Mouse (Mus musculus) forebrain, embryonic 11.5 days (tissue): ENCODE measurements around the gene Fuca1. TPM values are rescaled to one million over a fixed set of nuclear protein-coding genes. Genes with fewer than 3 reads are reported as not detected.
"Not testable (repeated sequence)": the region's sequence is repeated elsewhere in the genome, so short reads cannot be mapped to it uniquely, and the experiment has no call there.

ENCODE experiments used
- ATAC-seq: fragments of 200-750 bp; cut with Nextera tagmentation; replicated peaks from 2 replicates; pipeline ENCODE4 v1.8.0; 2017; ENCODE audit warnings: moderate TSS enrichment; ENCODE audit not compliant: low FRiP score
- DNase-seq: peaks from one replicate; pipeline ENCODE4 v3.0.0-alpha.2; 2017; ENCODE audit warnings: low spot score
- H3K27ac ChIP-seq: fragments of 300-500 bp; sonication (generic); 2 replicates; pipeline ENCODE4 v1.5.1; 2014; ENCODE audit warnings: low read depth, low read length
- H3K27me3 ChIP-seq: fragments of 300-500 bp; sonication (generic); 2 replicates; pipeline ENCODE4 v1.6.1; 2014; ENCODE audit warnings: mild to moderate bottlenecking, low read length, mixed read lengths; ENCODE audit not compliant: control insufficient read depth, insufficient read depth
- H3K36me3 ChIP-seq: fragments of 300-500 bp; sonication (generic); 2 replicates; pipeline ENCODE4 v1.6.1; 2014; ENCODE audit warnings: mild to moderate bottlenecking, low read length, moderate library complexity, mixed read lengths; ENCODE audit not compliant: control insufficient read depth, insufficient read depth
- H3K4me1 ChIP-seq: fragments of 300-500 bp; sonication (generic); replicated peaks from 2 replicates; pipeline ENCODE4 v1.6.1; 2014; ENCODE audit warnings: low read length, mixed read lengths; ENCODE audit not compliant: control insufficient read depth, insufficient read depth
- H3K4me2 ChIP-seq: fragments of 300-500 bp; sonication (generic); 2 replicates; pipeline ENCODE4 v1.6.1; 2014; ENCODE audit warnings: low read depth, mild to moderate bottlenecking, low read length, moderate library complexity, mixed read lengths; ENCODE audit not compliant: severe bottlenecking
- H3K4me3 ChIP-seq: fragments of 300-500 bp; sonication (generic); 2 replicates; pipeline ENCODE4 v1.5.1; 2014; ENCODE audit warnings: low read depth, low read length
- H3K9ac ChIP-seq: fragments of 300-500 bp; sonication (generic); 2 replicates; pipeline ENCODE4 v1.6.1; 2014; ENCODE audit warnings: low read length
- H3K9me3 ChIP-seq: fragments of 300-500 bp; sonication (generic); 2 replicates; pipeline ENCODE4 v1.6.1; 2016; ENCODE audit warnings: low read length, mixed read lengths; ENCODE audit not compliant: control insufficient read depth
- WGBS: fragments of 180-500 bp; shearing (Covaris S2); extraction: QIAGEN DNeasy Blood & Tissue Kit; methylation state at CpG from one replicate; pipeline ENCODE4 v1.1.7; 2014; 5-methylcytosine and 5-hydroxymethylcytosine counted together
- polyA plus RNA-seq: library from polyadenylated mRNA; unstranded; fragments of >200 nt; fragmentation: Nextera tagmentation; extraction: Ambion mirVana; gene quantifications from 2 replicates; pipeline ENCODE4 v1.2.1, GENCODE M21; 2014

Gene Fuca1
- polyA plus RNA-seq, 1 experiment from 2014 or later, result 49.2 TPM

DNA sequence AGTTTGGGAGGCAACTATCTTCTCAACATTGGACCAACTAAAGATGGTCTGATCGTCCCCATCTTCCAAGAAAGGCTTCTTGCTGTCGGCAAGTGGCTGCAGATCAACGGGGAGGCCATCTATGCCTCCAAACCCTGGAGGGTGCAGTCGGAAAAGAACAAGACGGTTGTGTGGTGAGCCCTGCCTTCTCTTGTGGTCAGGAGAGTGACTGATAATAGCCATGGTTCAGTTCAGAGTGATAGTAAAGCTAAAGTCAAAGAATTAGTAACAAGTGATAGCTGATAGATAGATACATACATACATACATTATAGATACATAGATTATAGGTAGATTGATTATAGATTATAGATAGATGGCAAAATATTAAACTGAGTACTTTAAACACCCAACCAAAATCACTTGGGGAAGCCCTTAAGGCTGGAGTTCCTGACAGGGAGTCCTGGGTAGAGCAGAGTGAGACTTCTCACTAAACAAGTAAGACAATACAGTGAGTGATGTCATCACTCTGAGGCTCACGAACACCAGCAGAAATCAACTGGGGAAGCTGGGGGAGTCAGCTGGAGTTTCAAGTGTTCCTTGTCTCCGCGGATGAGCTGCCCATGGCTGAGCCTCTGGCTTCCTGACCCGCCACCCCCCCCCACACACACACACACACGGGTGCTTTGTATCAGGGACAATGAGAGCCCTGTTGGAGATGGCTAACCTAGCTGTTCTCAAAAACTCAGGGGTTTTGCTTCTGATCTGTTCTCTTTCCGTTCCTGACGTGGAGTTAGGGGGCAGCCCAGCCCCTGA, 14.4 kb downstream of the Fuca1 start:
- Histone ChIP-seq H3K36me3 (no peaks in the 10 kb centered on the region; the same call in 1 of the 2 replicates), H3K9me3 (no peaks in the 10 kb centered on the region), H3K27ac (no peak overlapping the region), H3K4me1 (0 out of 2 replicates have a peak, but pooled peaks cover 2% of the 10 kb centered on the region), H3K27me3 (no peaks in the 10 kb centered on the region), H3K9ac (no peak overlapping the region), H3K4me2 (no peak overlapping the region), H3K4me3 (no peak overlapping the region)
- ATAC-seq (no peak), DNase-seq (no peak)
- 43% methylated on average over 12 of the region's 12 CpGs for WGBS

DNA sequence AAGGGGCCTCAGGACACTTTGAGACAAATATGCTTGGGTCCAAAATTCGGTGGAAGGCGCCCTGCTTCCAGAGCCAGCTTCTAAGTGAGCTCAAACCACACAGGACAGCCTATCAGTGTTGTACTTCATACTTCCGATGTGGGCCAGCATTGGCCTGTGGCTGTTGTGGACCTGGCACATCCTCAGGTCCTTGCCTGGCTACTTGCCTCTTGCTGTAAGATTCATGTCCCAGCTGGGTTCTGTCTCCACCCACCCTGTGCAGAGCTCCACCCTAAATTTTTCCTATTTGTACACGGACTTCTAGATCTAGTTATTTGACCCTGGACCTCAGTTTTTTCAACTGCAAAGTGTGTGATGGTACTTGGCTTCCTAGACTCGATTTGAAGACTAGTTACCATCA, 15.0 kb downstream of the Fuca1 start:
- H3K4me3 ChIP-seq, result no peak overlapping the region
- H3K27ac ChIP-seq, result no peak overlapping the region
- H3K9me3 ChIP-seq, result no peaks in the 10 kb centered on the region
- no peak for DNase-seq
- no peak overlapping the region for H3K9ac ChIP-seq
- H3K4me2 ChIP-seq, result no peak overlapping the region
- ATAC-seq, result no peak
- no peaks in the 10 kb centered on the region; the same call in 1 of the 2 replicates for H3K36me3 ChIP-seq
- WGBS, result 71% methylated on average over 5 of the region's 5 CpGs
- 0 out of 2 replicates have a peak, but pooled peaks cover 2% of the 10 kb centered on the region for H3K4me1 ChIP-seq
- H3K27me3 ChIP-seq, result no peaks in the 10 kb centered on the region

DNA sequence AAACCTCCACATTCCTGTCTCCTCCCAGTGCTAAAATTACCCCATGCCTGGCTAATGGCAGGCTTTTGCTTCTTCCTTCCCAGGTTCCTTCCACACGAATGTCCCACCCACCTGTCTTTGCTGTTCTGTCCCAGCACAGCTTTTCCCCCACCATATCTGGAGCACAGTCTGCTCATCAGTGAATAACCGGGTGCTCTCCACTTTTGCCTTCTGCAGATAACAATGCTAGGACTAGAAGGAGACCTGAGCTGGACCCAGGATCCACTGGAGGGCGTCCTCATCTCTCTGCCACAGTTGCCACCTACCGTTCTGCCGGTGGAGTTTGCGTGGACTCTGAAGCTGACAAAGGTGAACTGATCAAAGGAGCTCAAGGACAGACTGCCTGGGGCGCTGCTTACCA, 18.3 kb downstream of the Fuca1 start:
- no peak overlapping the region for H3K27ac ChIP-seq
- no peaks in the 10 kb centered on the region for H3K9me3 ChIP-seq
- no peak for ATAC-seq
- H3K4me2 ChIP-seq, result no peak overlapping the region
- H3K36me3 ChIP-seq, result no peaks in the 10 kb centered on the region; the same call in 1 of the 2 replicates
- no peaks in the 10 kb centered on the region for H3K27me3 ChIP-seq
- H3K9ac ChIP-seq, result no peak overlapping the region
- 0 out of 2 replicates have a peak, but pooled peaks cover 2% of the 10 kb centered on the region for H3K4me1 ChIP-seq
- WGBS, result 87% methylated on average over 7 of the region's 7 CpGs
- no peak for DNase-seq
- H3K4me3 ChIP-seq, result no peak overlapping the region

DNA sequence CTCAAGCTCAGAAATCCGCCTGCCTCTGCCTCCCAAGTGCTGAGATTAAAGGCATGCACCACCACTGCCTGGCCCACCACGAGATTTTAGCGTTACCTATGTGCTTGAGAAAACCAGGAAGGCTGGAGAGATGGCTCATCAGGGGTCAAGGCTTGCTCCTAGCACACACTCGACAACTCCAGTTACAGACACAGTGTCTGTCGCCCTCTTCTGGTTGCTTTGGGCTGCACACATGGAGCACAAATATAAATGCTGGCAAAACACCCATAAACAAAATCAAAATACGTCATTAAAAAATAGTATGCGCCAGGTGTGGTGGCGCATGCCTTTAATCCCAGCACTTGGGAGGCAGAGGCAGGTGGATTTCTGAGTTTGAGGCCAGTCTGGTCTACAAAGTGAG, 20.5 kb downstream of the Fuca1 start:
- H3K4me3 ChIP-seq, DNase-seq, H3K4me1 ChIP-seq, H3K9ac ChIP-seq, H3K36me3 ChIP-seq, H3K9me3 ChIP-seq, H3K27me3 ChIP-seq, H3K4me2 ChIP-seq, ATAC-seq, H3K27ac ChIP-seq: not testable (repeated sequence)
- 85% methylated on average over 8 of the region's 8 CpGs for WGBS

DNA sequence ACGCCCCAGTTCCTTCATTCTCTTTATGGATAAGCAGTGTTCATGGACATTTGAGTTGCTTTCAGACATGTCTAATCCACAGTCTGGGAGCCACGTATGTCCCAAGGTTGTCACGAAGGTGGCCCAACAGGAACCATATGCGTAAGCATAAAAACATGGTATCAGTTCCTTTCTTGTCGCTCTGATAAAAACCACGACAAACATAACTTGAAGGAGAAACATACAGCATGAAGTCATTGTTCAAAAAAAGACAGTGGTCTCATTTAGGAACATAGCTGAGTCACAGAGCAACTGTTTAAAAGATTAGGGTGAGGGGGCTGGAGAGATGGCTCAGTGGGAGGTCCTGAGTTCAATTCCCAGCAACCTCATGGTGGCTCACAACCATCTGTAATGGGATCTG, 21.7 kb downstream of the Fuca1 start:
- DNase-seq (no peak), ATAC-seq (no peak)
- 89% methylated on average over 6 of the region's 6 CpGs for WGBS
- H3K9me3 ChIP-seq, result no peaks in the 10 kb centered on the region
- no peaks in the 10 kb centered on the region; the same call in 1 of the 2 replicates for H3K36me3 ChIP-seq
- H3K27ac ChIP-seq, result no peak overlapping the region
- H3K4me3 ChIP-seq, result no peak overlapping the region
- H3K4me1 ChIP-seq, result 0 out of 2 replicates have a peak, but pooled peaks cover 3% of the 10 kb centered on the region
- H3K4me2 ChIP-seq, result no peak overlapping the region
- no peaks in the 10 kb centered on the region for H3K27me3 ChIP-seq
- no peak overlapping the region for H3K9ac ChIP-seq

DNA sequence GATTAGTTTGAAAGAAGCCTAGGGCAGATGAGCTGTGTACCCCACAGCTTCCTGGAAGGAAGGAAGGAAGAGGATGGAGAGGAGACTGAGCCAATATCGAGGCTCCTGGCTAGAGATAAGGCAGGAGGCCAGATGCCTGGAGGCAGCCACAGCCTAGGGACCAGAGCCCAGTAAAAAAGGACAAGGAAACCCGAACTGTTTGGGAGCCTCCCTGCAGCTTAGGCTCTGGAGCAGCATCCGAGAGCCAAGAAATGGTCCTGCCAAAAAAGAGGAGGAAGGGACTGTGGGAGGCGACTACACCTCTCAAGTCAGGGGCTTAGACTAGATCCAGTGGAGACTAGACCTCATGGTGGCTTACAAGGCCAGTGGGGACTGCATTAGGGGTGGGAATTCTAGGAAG, 22.9 kb downstream of the Fuca1 start:
- 64% methylated on average over 4 of the region's 4 CpGs for WGBS
- H3K9me3 ChIP-seq, result no peaks in the 10 kb centered on the region
- H3K36me3 ChIP-seq, result no peaks in the 10 kb centered on the region; the same call in 1 of the 2 replicates
- H3K27me3 ChIP-seq, result no peaks in the 10 kb centered on the region
- ATAC-seq (no peak), DNase-seq (no peak)
- no peak overlapping the region for H3K27ac ChIP-seq
- H3K4me3 ChIP-seq, result no peak overlapping the region
- H3K9ac ChIP-seq, result no peak overlapping the region
- no peak overlapping the region for H3K4me2 ChIP-seq
- 0 out of 2 replicates have a peak, but pooled peaks cover 3% of the 10 kb centered on the region for H3K4me1 ChIP-seq

DNA sequence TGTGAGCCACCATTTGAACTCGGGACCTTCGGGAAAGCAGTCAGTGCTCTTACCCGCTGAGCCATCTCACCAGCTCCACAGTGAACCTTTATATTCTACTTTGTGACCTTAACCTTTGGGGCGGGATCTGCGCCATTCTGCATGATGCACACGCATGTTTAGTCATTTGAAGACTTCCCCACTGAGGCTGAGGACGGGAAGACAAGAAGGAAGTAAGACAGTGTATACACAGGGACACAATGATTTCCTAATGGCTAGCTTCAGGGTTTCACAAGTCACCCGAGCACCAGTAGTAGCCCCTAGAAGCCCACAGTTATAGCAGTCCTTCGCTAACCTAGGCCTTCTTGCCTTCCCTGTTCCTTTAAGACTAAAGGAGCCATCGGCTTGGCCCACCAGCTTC, 25.2 kb downstream of the Fuca1 start:
- peak overlapping the region; percentile 88 for H3K4me2 ChIP-seq
- WGBS, result 79% methylated on average over 10 of the region's 10 CpGs
- no peaks in the 10 kb centered on the region for H3K9me3 ChIP-seq
- H3K36me3 ChIP-seq, result no peaks in the 10 kb centered on the region; the same call in 1 of the 2 replicates
- ATAC-seq, result no peak
- H3K9ac ChIP-seq, result peak overlapping the region; percentile 45; the same call in 1 of the 2 replicates
- 0 out of 2 replicates have a peak, but pooled peaks cover 3% of the 10 kb centered on the region for H3K4me1 ChIP-seq
- H3K4me3 ChIP-seq, result peak overlapping the region; percentile 79
- DNase-seq, result no peak
- H3K27me3 ChIP-seq, result no peaks in the 10 kb centered on the region
- no peak overlapping the region for H3K27ac ChIP-seq

DNA sequence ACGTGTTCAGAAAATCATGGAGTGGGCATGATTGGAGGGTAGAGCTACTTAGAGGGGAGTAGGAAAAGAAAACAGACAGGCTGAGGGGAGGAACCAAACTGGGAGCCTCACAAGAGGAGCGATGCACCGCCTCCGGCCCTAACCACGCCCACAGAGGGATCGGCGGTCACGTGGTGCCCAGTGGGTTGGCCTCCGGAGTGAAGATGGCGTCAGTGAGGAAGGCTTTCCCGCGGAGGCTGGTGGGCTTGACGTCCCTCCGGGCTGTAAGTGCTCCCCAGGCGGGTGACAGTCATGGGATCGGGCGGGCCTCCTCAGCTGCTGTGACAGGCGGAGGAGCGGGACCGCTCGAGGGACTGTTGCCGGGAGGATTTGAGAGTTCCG, 25.7 kb downstream of the Fuca1 start, which contains the start of gene Hmgcl:
TSS of gene Hmgcl (plus strand) at position 171 of the 381 bp plus-strand sequence.
- 0 out of 2 replicates have a peak, but pooled peaks cover 3% of the 10 kb centered on the region for H3K4me1 ChIP-seq
- H3K27ac ChIP-seq, result no peak within 1 kb of the TSS
- ATAC-seq (peak; percentile 93), DNase-seq (peak; percentile 96)
- no peaks in the 10 kb centered on the region for H3K27me3 ChIP-seq
- H3K4me2 ChIP-seq, result peak within 1 kb of the TSS; percentile 88
- 0% methylated on average over 23 of the region's 23 CpGs for WGBS
- H3K4me3 ChIP-seq, result peak within 1 kb of the TSS; percentile 79
- peak within 1 kb of the TSS; percentile 74 for H3K9ac ChIP-seq
- H3K36me3 ChIP-seq, result no peaks in the 10 kb centered on the region; the same call in 1 of the 2 replicates
- no peaks in the 10 kb centered on the region for H3K9me3 ChIP-seq
